Mouse (Mus musculus) layer of hippocampus, postnatal 25 days (tissue): ENCODE measurements around the gene Rufy2. TPM values are rescaled to one million over a fixed set of nuclear protein-coding genes. Genes with fewer than 3 reads are reported as not detected.

Experiments used
- DNase-seq, 2 experiments: peaks; one replicate each; pipeline ENCODE4 v3.0.0; 2022; ENCODE audit warnings: mixed read lengths in 2 of 2, low spot score in 1 of 2; ENCODE audit errors: extremely low spot score in 1 of 2
- total RNA-seq, 2 experiments: library from RNA; stranded (reverse); gene quantifications; 2 replicates each; pipeline ENCODE4 v1.2.3; 2021

Gene Rufy2
- total RNA-seq: 10 to 100 TPM; 67.3 to 73.5 TPM

GRCm38 (mm10) chr10:62980039-62980954 is at the start of gene Rufy2:
Gene Rufy2, plus strand, starts transcription at chr10:62980223.
- DNase-seq: peak; percentile 89 to 91

- DNase-seq: no peak
Observed at GRCm38 (mm10) chr10:62932381-62932780, 47.6 kb upstream of the Rufy2 start.

GRCm38 (mm10) chr10:62944975-62945580 is 34.9 kb upstream of the Rufy2 start:
- no peak for DNase-seq

- peak; percentile 55 to 72 for DNase-seq
Observed at GRCm38 (mm10) chr10:62946738-62947471, 33.1 kb upstream of the Rufy2 start, which contains the start of gene Dna2. Gene Dna2, plus strand, starts transcription at chr10:62947026.

GRCm38 (mm10) chr10:62948551-62948950 is 31.5 kb upstream of the Rufy2 start:
- DNase-seq: no peak

GRCm38 (mm10) chr10:62963956-62964355 is 16.1 kb upstream of the Rufy2 start:
- DNase-seq: no peak

GRCm38 (mm10) chr10:62965796-62966195 is 14.2 kb upstream of the Rufy2 start:
- DNase-seq: no peak

GRCm38 (mm10) chr10:62966291-62966690 is 13.7 kb upstream of the Rufy2 start:
- DNase-seq: no peak

GRCm38 (mm10) chr10:62971821-62972220 is 8.2 kb upstream of the Rufy2 start:
- no peak for DNase-seq

GRCm38 (mm10) chr10:62979667-62980038 is 370 bp upstream of the Rufy2 start:
- no peak for DNase-seq

- DNase-seq: no peak
Observed at GRCm38 (mm10) chr10:62984072-62984471, 4.0 kb downstream of the Rufy2 start.

- DNase-seq: no peak
Observed at GRCm38 (mm10) chr10:62984495-62984894, 4.5 kb downstream of the Rufy2 start.

- peak in 1 of 2 experiments; percentile 39 for DNase-seq
Observed at GRCm38 (mm10) chr10:62987341-62987740, 7.3 kb downstream of the Rufy2 start.

- DNase-seq: no peak
Observed at GRCm38 (mm10) chr10:62990636-62991035, 10.6 kb downstream of the Rufy2 start.

GRCm38 (mm10) chr10:62993991-62994390 is 14.0 kb downstream of the Rufy2 start:
- DNase-seq: no peak

GRCm38 (mm10) chr10:63000584-63000983 is 20.6 kb downstream of the Rufy2 start:
- no peak for DNase-seq

GRCm38 (mm10) chr10:63003252-63003651 is 23.2 kb downstream of the Rufy2 start:
- DNase-seq: no peak

- DNase-seq: peak; percentile 24 to 54
Observed at GRCm38 (mm10) chr10:63004556-63004955, 24.5 kb downstream of the Rufy2 start.

GRCm38 (mm10) chr10:63008193-63008592 is 28.2 kb downstream of the Rufy2 start:
- DNase-seq: no peak

- no peak for DNase-seq
Observed at GRCm38 (mm10) chr10:63010268-63010667, 30.2 kb downstream of the Rufy2 start.

- no peak for DNase-seq
Observed at GRCm38 (mm10) chr10:63011556-63011955, 31.5 kb downstream of the Rufy2 start.
